Mouse (Mus musculus): ENCODE results near the gene Prdx2. TPM values are rescaled to one million over a fixed set of nuclear protein-coding genes. Genes with fewer than 3 reads are reported as not detected.
A peak's percentile ranks its signal among the peaks of the same experiment; 100 is the strongest.

The Prdx2 gene
- polyA plus RNA-seq, 1 experiment = 111 TPM

- Histone ChIP-seq H3K4me3 (replicated peaks) (no peak overlapping the region), H3K9me3 (ENCODE audit: control insufficient read depth, low read length) (no peaks in the 10 kb centered on the region), H3K4me1 (ENCODE audit: control insufficient read depth) (peaks cover 76% of the 10 kb centered on the region), H3K36me3 (ENCODE audit: control insufficient read depth) (no peaks in the 10 kb centered on the region), H3K27me3 (ENCODE audit: control insufficient read depth) (no peaks in the 10 kb centered on the region)
- TF ChIP-seq GATA1 (IDR thresholded peaks at IDR 0.05; ENCODE audit: low read length) = no peak
- TF ChIP-seq TAL1 (IDR thresholded peaks at IDR 0.05; ENCODE audit: low read length) = no peak
Observed at GRCm38 (mm10) chr8:84987388-84987787, 18.0 kb downstream of the Prdx2 start.

DNA sequence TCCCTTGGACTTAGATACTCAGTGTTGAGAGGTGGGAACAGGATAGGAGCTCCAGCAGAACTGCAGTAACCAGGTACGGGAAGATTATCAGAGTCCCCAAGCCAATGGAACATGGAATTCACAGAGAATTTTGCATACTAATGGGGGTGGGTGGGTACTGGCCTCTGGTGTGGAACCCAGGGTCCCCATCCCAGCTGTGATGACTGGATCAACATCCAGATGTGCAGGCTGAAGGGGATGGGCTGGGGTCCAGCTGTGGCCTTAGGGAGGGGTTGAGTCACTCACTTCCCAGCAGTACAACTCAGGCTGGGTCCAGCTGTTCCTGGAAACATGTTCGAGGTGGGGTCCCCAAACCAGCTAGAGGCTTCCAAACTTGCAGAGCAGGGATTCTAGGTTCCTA lies 18.5 kb downstream of the Prdx2 start:
- Histone ChIP-seq H3K4me1 (ENCODE audit: control insufficient read depth) (peaks cover 71% of the 10 kb centered on the region), H3K36me3 (ENCODE audit: control insufficient read depth) (no peaks in the 10 kb centered on the region), H3K9me3 (ENCODE audit: control insufficient read depth, low read length) (no peaks in the 10 kb centered on the region), H3K4me3 (replicated peaks) (no peak overlapping the region), H3K27me3 (ENCODE audit: control insufficient read depth) (no peaks in the 10 kb centered on the region)
- TF ChIP-seq TAL1 (IDR thresholded peaks at IDR 0.05; ENCODE audit: low read length) (no peak), GATA1 (IDR thresholded peaks at IDR 0.05; ENCODE audit: low read length) (no peak)

GRCm38 (mm10) chr8:84989311-84989731 lies 19.9 kb downstream of the Prdx2 start:
- Histone ChIP-seq H3K4me3 (replicated peaks) (peak overlapping the region; percentile 75), H3K4me1 (ENCODE audit: control insufficient read depth) (peaks cover 60% of the 10 kb centered on the region), H3K36me3 (ENCODE audit: control insufficient read depth) (no peaks in the 10 kb centered on the region), H3K9me3 (ENCODE audit: control insufficient read depth, low read length) (no peaks in the 10 kb centered on the region), H3K27me3 (ENCODE audit: control insufficient read depth) (no peaks in the 10 kb centered on the region)
- TF ChIP-seq TAL1 (IDR thresholded peaks at IDR 0.05; ENCODE audit: low read length) (peak; percentile 37; the same call in 2 of the 3 replicates), GATA1 (IDR thresholded peaks at IDR 0.05; ENCODE audit: low read length) (no peak)

DNA sequence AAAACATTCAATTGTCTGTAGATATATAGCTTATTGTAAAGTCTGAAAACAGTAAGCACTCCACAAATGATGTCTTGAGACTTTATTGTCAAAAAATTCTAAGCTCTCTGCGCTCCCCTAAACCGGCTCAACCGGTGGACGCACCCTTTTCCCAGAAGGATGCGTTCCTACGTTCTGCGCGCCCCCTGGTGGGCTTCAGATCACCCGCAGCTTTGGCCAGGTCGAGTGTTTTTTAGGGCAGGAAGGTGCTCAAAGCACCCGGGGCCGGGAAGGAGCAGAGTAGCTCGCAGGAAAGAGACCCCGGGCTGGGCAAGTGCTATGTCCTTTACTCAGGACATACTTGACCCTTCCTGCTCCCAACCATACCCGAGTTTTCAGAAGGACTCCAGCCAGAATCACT lies 20.4 kb downstream of the Prdx2 start:
- TF ChIP-seq GATA1 (IDR thresholded peaks at IDR 0.05; ENCODE audit: low read length) (no peak), TAL1 (IDR thresholded peaks at IDR 0.05; ENCODE audit: low read length) (no peak)
- H3K4me1 ChIP-seq (ENCODE audit: control insufficient read depth) = peaks cover 55% of the 10 kb centered on the region
- peak overlapping the region; percentile 75 for H3K4me3 ChIP-seq (replicated peaks)
- no peaks in the 10 kb centered on the region for H3K27me3 ChIP-seq (ENCODE audit: control insufficient read depth)
- H3K36me3 ChIP-seq (ENCODE audit: control insufficient read depth) = peaks cover under 1% of the 10 kb centered on the region; the same call in 1 of the 2 replicates
- no peaks in the 10 kb centered on the region for H3K9me3 ChIP-seq (ENCODE audit: control insufficient read depth, low read length)

DNA sequence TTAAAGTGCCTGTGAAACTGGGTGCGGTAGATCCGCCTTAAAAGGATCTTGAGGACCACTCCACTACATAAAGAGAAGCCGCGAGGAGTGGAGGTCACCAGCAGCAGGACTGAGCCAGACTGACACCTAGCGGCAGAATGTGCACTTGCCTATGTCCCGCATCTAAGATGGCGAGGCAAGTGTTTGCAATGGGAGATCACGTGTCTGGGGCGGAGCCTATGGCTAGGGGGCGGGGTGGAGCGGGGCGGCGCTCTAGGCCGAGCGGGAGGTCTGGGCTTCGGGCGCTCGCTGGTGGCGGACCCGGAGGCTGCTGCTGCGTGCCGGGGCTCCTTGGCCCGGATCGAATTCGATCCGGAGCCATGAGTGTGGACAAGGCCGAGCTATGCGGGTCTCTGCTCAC lies 21.0 kb downstream of the Prdx2 start, which contains the start of gene Hook2:
TSS of gene Hook2 (plus strand) at position 255 of the 400 bp plus-strand sequence.
- H3K9me3 ChIP-seq (ENCODE audit: control insufficient read depth, low read length) = no peaks in the 10 kb centered on the region
- H3K36me3 ChIP-seq (ENCODE audit: control insufficient read depth) = peaks cover 3% of the 10 kb centered on the region; the same call in 1 of the 2 replicates
- H3K4me1 ChIP-seq (ENCODE audit: control insufficient read depth) = peaks cover 50% of the 10 kb centered on the region
- no peak for TF ChIP-seq TAL1 (IDR thresholded peaks at IDR 0.05; ENCODE audit: low read length)
- TF ChIP-seq GATA1 (IDR thresholded peaks at IDR 0.05; ENCODE audit: low read length) = no peak
- H3K4me3 ChIP-seq (replicated peaks) = peak within 1 kb of the TSS; percentile 75
- no peaks in the 10 kb centered on the region for H3K27me3 ChIP-seq (ENCODE audit: control insufficient read depth)

DNA sequence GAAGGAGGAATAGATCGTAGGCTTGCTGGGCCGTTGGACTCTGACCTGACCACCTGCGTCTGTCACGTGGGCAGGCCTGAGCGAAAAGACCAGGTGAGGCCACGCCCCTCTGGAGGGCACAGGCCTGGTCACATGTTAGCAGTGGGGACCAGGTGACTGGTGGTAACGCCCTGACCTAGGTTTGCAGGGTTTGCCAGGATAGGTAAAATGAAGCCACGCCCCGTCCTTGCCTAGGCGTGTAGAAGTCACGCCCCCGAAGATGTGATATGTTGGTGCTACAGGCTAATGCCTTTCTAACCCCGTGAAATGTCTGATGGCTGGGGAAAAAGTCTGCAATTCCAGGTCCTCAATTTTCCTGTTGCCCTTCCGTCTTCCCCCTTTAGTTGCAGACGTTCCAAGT lies 21.4 kb downstream of the Prdx2 start:
- peak overlapping the region; percentile 75 for H3K4me3 ChIP-seq (replicated peaks)
- no peaks in the 10 kb centered on the region for H3K27me3 ChIP-seq (ENCODE audit: control insufficient read depth)
- TF ChIP-seq TAL1 (IDR thresholded peaks at IDR 0.05; ENCODE audit: low read length) = no peak
- TF ChIP-seq GATA1 (IDR thresholded peaks at IDR 0.05; ENCODE audit: low read length) = no peak
- H3K9me3 ChIP-seq (ENCODE audit: control insufficient read depth, low read length) = no peaks in the 10 kb centered on the region
- H3K36me3 ChIP-seq (ENCODE audit: control insufficient read depth) = peaks cover 6% of the 10 kb centered on the region; the same call in 1 of the 2 replicates
- H3K4me1 ChIP-seq (ENCODE audit: control insufficient read depth) = peaks cover 45% of the 10 kb centered on the region

- Histone ChIP-seq H3K27me3 (ENCODE audit: control insufficient read depth) (no peaks in the 10 kb centered on the region), H3K4me1 (ENCODE audit: control insufficient read depth) (peaks cover 34% of the 10 kb centered on the region), H3K36me3 (ENCODE audit: control insufficient read depth) (peaks cover 9% of the 10 kb centered on the region; the same call in 1 of the 2 replicates), H3K9me3 (ENCODE audit: control insufficient read depth, low read length) (no peaks in the 10 kb centered on the region), H3K4me3 (replicated peaks) (no peak overlapping the region)
- TF ChIP-seq GATA1 (IDR thresholded peaks at IDR 0.05; ENCODE audit: low read length) (no peak), TAL1 (IDR thresholded peaks at IDR 0.05; ENCODE audit: low read length) (no peak)
Observed at GRCm38 (mm10) chr8:84994375-84994774, 25.0 kb downstream of the Prdx2 start.

- TF ChIP-seq TAL1 (IDR thresholded peaks at IDR 0.05; ENCODE audit: low read length) (no peak), GATA1 (IDR thresholded peaks at IDR 0.05; ENCODE audit: low read length) (no peak)
- Histone ChIP-seq H3K9me3 (ENCODE audit: control insufficient read depth, low read length) (no peaks in the 10 kb centered on the region), H3K4me1 (ENCODE audit: control insufficient read depth) (peaks cover 22% of the 10 kb centered on the region), H3K36me3 (ENCODE audit: control insufficient read depth) (peaks cover 9% of the 10 kb centered on the region; the same call in 1 of the 2 replicates), H3K4me3 (replicated peaks) (no peak overlapping the region), H3K27me3 (ENCODE audit: control insufficient read depth) (no peaks in the 10 kb centered on the region)
Observed at GRCm38 (mm10) chr8:84995680-84996079, 26.3 kb downstream of the Prdx2 start.

- Histone ChIP-seq H3K4me1 (ENCODE audit: control insufficient read depth) (peaks cover 15% of the 10 kb centered on the region), H3K4me3 (replicated peaks) (no peak overlapping the region), H3K36me3 (ENCODE audit: control insufficient read depth) (peaks cover 13% of the 10 kb centered on the region), H3K27me3 (ENCODE audit: control insufficient read depth) (no peaks in the 10 kb centered on the region), H3K9me3 (ENCODE audit: control insufficient read depth, low read length) (no peaks in the 10 kb centered on the region)
- TF ChIP-seq TAL1 (IDR thresholded peaks at IDR 0.05; ENCODE audit: low read length) = no peak
- no peak for TF ChIP-seq GATA1 (IDR thresholded peaks at IDR 0.05; ENCODE audit: low read length)
Observed at GRCm38 (mm10) chr8:84996978-84997377, 27.6 kb downstream of the Prdx2 start.

All from erythroblast, embryonic 14.5 days (primary cell).